Mouse (Mus musculus) neutrophil, adult 83 days (primary cell): ENCODE results near the gene Olah. TPM values are rescaled to one million over a fixed set of nuclear protein-coding genes. Genes with fewer than 3 reads are reported as not detected.

Experiments
- total RNA-seq, 2 experiments: library from RNA; stranded (reverse); gene quantifications; one replicate each; pipeline ENCODE4 v1.2.4; 2023

Olah gene
- total RNA-seq: not detected

DNA sequence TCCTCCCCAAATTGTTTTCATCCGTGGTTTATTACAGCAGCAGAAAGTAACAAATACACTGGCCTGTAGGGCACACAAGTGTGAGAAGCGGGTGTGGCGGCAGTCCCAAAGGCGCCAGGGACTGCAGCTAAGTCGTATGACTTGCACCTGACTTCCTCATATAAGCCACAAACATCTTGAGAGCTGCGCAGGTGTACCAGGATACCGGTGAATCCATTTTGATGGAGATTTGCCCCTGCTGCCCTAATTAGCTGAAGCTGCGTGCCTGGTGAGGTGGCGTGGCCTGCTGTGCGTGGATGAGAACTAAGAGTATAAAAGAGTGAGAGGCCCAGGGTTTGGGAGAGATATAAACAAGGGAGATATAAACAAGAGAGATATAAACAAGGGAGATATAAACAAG is at the start of gene Olah:
TSS of gene Olah (minus strand) at position 101 of the 400 bp plus-strand sequence.

DNA sequence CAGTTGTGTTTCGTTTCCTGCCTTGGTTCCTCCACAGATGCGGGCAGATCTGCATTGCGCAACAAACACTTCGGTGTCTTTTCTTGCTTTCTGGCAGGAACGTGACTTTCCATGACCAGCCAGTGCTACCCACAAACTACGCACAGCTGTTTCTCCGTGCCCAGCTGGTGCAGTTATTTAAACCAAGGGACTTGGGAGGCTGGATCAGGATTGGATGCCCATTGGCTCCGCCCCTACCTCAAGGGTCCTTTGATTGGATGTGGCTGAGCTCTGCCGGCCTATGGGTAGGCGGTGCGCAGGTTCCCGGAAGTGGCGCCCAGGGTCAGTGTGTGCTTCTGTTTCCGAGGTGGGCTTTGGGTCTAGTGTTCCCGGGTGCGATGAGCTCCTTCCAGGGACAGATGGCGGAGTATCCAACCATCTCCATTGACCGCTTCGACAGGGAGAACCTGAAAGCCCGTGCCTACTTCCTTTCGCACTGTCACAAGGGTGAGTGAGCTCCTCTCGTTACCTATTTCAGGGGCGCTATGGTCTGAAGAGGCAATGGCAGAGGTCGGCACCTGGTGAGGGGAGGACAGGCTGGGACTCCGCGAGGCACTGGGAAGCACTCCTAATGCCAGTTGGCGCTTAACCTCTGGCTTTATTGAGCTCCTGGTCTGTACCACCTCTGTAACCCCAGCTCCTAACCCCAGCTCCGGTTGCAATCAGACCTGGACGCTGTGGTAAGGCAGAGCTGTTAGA is 27.0 kb upstream of the Olah start, which contains the start of gene Dclre1c:
TSS of gene Dclre1c (plus strand) at position 291 of the 738 bp plus-strand sequence.

DNA sequence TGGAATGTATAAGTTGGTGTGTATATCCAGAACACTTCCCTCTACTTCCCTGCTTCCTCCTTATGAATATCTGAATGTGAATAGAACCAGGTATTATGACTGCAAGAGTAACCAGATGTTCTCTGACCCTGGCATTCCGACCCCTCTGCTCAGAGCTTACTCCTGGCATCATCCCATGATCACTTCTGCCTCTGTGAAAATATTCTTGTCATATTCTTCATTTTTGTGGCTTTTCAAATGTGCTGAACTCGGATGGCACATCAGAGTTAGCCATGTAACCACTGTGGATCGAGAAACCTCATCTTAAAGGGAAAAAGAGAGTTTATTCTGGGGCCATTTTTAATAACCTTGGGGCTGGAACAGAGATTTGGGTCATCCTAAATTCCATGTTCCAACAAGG is 25.5 kb upstream of the Olah start, which contains the start of gene Meig1:
TSS of gene Meig1 (minus strand) at position 101 of the 400 bp plus-strand sequence.

DNA sequence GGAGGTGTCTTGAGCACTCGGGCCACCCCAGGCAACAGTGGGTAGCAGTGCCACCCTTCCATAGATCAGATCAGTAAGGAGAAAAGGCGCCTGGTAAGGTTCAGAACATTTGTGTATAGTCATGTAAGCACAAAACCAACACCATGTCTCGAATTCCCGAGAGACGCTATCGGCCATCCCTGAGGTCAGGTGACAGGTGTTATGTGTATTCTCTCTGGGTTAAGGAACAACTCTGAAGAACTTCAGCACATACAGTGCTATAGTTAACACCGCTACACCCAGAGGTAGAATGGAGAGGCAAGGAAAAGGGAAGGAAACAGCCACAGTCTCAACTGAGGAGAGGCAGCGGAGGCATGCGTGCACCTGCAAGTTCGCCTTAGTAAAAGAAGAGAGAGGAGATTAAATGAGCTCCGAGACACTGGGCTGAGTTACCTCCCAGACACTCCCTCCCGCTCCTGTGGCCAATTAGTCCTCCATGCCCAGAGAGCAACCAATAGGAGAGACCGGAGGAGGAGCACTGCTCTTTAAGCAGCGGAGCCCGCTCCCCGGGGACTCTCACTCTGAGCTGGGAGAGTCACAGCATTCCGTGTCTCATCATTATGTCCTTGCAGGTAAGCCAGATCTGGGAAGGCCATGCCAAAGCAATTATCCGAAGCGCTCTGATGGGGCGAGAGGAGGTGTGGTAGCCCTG is 61.3 kb downstream of the Olah start, which contains the start of gene Acbd7:
TSS of gene Acbd7 (plus strand) at position 558 of the 691 bp plus-strand sequence.

DNA sequence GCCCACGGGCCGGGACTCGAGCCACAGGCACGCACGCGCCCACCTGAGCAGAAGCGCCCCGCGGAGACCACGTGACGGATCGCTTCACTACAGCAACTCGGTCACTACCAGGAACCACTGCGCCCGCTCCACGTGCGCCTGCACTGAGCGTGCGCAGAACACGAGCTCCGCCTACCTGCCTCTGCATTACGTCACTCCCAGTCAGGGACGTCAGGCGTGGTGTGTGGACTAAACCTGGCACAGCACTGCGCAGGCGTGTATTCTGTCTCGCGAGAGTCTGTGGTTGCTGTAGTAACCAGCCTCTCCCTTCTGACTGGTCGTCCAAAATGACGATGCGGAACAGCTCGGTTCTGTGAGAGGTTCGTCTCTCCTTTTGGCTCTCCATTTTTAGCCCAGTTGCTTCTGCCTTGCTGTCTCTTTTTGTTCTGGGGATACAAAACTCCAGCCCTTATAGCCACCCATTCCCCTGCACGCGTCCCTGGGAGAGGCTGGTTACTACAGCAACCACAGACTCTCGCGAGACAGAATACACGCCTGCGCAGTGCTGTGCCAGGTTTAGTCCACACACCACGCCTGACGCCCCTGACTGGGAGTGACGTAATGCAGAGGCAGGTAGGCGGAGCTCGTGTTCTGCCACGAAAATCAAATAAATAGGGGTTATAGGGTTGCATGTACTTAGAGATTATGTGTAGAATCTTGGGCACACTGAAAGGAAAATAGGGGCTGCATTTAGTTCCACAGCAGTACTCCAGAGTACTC is 64.3 kb downstream of the Olah start, which contains the start of gene Rpp38:
TSS of gene Rpp38 (minus strand) at position 160 of the 759 bp plus-strand sequence.

Other genes starting within 250 kb of the Olah start
- 1 to 10 TPM; 6.9 to 7.8 TPM for gene Nmt2, start 113.0 kb downstream of the Olah start, total RNA-seq
- 1 to 10 TPM; 1.1 to 1.9 TPM for gene Rpp38, start 64.6 kb downstream of the Olah start, total RNA-seq
- not detected for gene Acbd7, start 61.0 kb downstream of the Olah start, total RNA-seq
- 1 to 10 TPM in 1 of 2 experiments, under 1 TPM in 1; 0.70 to 1.3 TPM for gene Meig1, start 25.4 kb upstream of the Olah start, total RNA-seq
- gene Dclre1c, start 26.9 kb upstream of the Olah start, total RNA-seq: 10 to 100 TPM; 34.9 to 38.9 TPM
- 1 to 10 TPM; 2.2 to 2.6 TPM for gene Suv39h2, start 77.8 kb upstream of the Olah start, total RNA-seq
- 10 to 100 TPM; 21.8 to 27.9 TPM for gene Gm45902, start 115.6 kb upstream of the Olah start, total RNA-seq
- gene Hspa14, start 115.6 kb upstream of the Olah start, total RNA-seq: 100 to 1,000 TPM in 1 of 2 experiments, 10 to 100 TPM in 1; 85.9 to 103 TPM
- gene Cdnf, start 115.8 kb upstream of the Olah start, total RNA-seq: under 1 TPM; 0.50 to 0.57 TPM
- 100 to 1,000 TPM; 272 to 312 TPM for gene Fam107b, start 173.3 kb upstream of the Olah start, total RNA-seq